In the genomic region with DNA sequence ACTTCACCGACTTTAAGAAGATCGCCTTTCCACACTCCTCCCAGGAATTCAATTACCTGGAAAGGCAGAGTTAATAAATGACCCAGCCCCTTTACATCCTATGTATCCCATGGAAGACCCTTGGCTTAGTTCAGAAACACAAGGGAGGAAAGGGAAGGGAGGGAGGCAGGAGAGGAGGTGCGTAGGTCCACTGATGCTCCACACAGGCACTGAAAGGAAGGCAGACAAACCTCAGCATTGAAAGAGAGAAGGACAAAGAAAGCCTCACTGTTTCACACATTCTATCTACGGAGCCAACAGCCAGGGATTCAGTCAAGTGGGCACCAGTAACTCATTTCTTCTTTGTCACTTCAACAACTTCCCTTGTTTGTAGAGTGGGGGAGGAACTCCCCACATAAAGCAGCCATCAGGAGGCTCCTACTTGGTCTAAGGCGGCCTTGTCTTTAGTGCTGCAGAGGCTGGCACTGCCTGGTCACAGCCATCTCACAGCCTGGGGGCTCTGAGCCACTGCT, we compare ENCODE assay signal across 12 mouse cellular contexts.
DNase-seq lines count a peak whose midpoint lies in the region; ATAC-seq and TF ChIP-seq lines count a peak whose summit lies in the region.
"Had no signal": no experiment of that assay in that cellular context is flagged by ENCODE, and none has a peak within 500 bp of the region (broad histone marks: within the 10 kb centered on the region; RNA-seq: fewer than 3 reads in every experiment).

No protein-coding gene starts in this region.

- 65% methylated on average over 5 of the region's 5 CpGs for WGBS in forebrain, embryonic 15.5 days
- 68% methylated on average over 5 of the region's 5 CpGs for WGBS in forebrain, embryonic 14.5 days
- WGBS in lung, embryonic 15.5 days, result 63% methylated on average over 5 of the region's 5 CpGs
- WGBS in lung, postnatal 0 days, result 54% methylated on average over 5 of the region's 5 CpGs
- WGBS in olfactory bulb, adult 2 months, result 80% methylated on average over 5 of the region's 5 CpGs
- WGBS in heart, embryonic 10.5 days, result 72% methylated on average over 5 of the region's 5 CpGs
- WGBS in intestine, embryonic 15.5 days, result 72% methylated on average over 5 of the region's 5 CpGs

- peak; percentile 32; the same call in 1 of the 2 replicates for ATAC-seq in forebrain, embryonic 15.5 days (replicated peaks)
- ATAC-seq in forebrain, embryonic 14.5 days, result no peak
- ATAC-seq in lung, embryonic 15.5 days (ENCODE audit: borderline replicate concordance, extremely low read depth, low FRiP score, low TSS enrichment), result no peak
- ATAC-seq in lung, postnatal 0 days, result no peak
- no peak for ATAC-seq in intestine, embryonic 15.5 days

- no peaks in the 10 kb centered on the region for H3K9me3 ChIP-seq in forebrain, embryonic 15.5 days
- H3K9me3 ChIP-seq in forebrain, embryonic 14.5 days (replicated peaks; ENCODE audit: control insufficient read depth, low read length), result no peaks in the 10 kb centered on the region
- no peaks in the 10 kb centered on the region for H3K9me3 ChIP-seq in lung, embryonic 15.5 days
- no peaks in the 10 kb centered on the region for H3K9me3 ChIP-seq in lung, postnatal 0 days (ENCODE audit: low read length)
- H3K9me3 ChIP-seq in heart, embryonic 10.5 days, result no peaks in the 10 kb centered on the region
- no peaks in the 10 kb centered on the region for H3K9me3 ChIP-seq in intestine, embryonic 15.5 days
- H3K9me3 ChIP-seq: heart, embryonic 15.5 days; stomach, embryonic 15.5 days had no signal

- TF ChIP-seq EP300 in lung, postnatal 0 days (IDR thresholded peaks at IDR 0.05), result no peak

- H3K9ac ChIP-seq in forebrain, embryonic 15.5 days (replicated peaks), result no peak overlapping the region
- H3K9ac ChIP-seq in forebrain, embryonic 14.5 days (ENCODE audit: low read length), result no peak overlapping the region
- H3K9ac ChIP-seq in lung, embryonic 15.5 days, result no peak overlapping the region
- no peak overlapping the region for H3K9ac ChIP-seq in lung, postnatal 0 days (replicated peaks; ENCODE audit: low read depth)
- no peak overlapping the region for H3K9ac ChIP-seq in intestine, embryonic 15.5 days
- H3K9ac ChIP-seq: heart, embryonic 15.5 days; stomach, embryonic 15.5 days had no signal

- H3K27me3 ChIP-seq in forebrain, embryonic 15.5 days, result no peaks in the 10 kb centered on the region
- H3K27me3 ChIP-seq in forebrain, embryonic 14.5 days (replicated peaks; ENCODE audit: control insufficient read depth, insufficient read depth, low read length), result no peaks in the 10 kb centered on the region
- no peaks in the 10 kb centered on the region for H3K27me3 ChIP-seq in lung, embryonic 15.5 days
- no peaks in the 10 kb centered on the region for H3K27me3 ChIP-seq in lung, postnatal 0 days (replicated peaks; ENCODE audit: insufficient read depth, low read length)
- H3K27me3 ChIP-seq in heart, embryonic 10.5 days (ENCODE audit: insufficient read depth, poor library complexity, severe bottlenecking), result no peaks in the 10 kb centered on the region
- no peaks in the 10 kb centered on the region for H3K27me3 ChIP-seq in intestine, embryonic 15.5 days (replicated peaks)
- H3K27me3 ChIP-seq: heart, embryonic 15.5 days; stomach, embryonic 15.5 days had no signal

- no peak for TF ChIP-seq POLR2A in olfactory bulb, adult 2 months (IDR thresholded peaks at IDR 0.05; ENCODE audit: insufficient read depth, low read depth, low read length)

- no peak for DNase-seq in forebrain, embryonic 14.5 days (ENCODE audit: low spot score)
- DNase-seq in lung, postnatal 0 days (ENCODE audit: low spot score), result no peak
- DNase-seq in layer of hippocampus, postnatal 36 days, result peak; percentile 16 to 33
- DNase-seq in heart, embryonic 10.5 days (ENCODE audit: low spot score), result no peak
- DNase-seq: adrenal gland, postnatal 25 days; lung, postnatal 14 days had no signal

- TF ChIP-seq CTCF in lung, postnatal 0 days (IDR thresholded peaks at IDR 0.05), result no peak
- no peak for TF ChIP-seq CTCF in olfactory bulb, adult 2 months (IDR thresholded peaks at IDR 0.05; ENCODE audit: insufficient read depth, low read depth, low read length)

- H3K36me3 ChIP-seq in forebrain, embryonic 15.5 days, result no peaks in the 10 kb centered on the region
- 0 out of 2 replicates have a peak, but pooled peaks cover 3% of the 10 kb centered on the region for H3K36me3 ChIP-seq in forebrain, embryonic 14.5 days (ENCODE audit: control insufficient read depth, insufficient read depth, low read length)
- no peaks in the 10 kb centered on the region for H3K36me3 ChIP-seq in lung, embryonic 15.5 days
- no peaks in the 10 kb centered on the region for H3K36me3 ChIP-seq in lung, postnatal 0 days (ENCODE audit: insufficient read depth, low read length)
- no peaks in the 10 kb centered on the region for H3K36me3 ChIP-seq in heart, embryonic 10.5 days
- no peaks in the 10 kb centered on the region for H3K36me3 ChIP-seq in intestine, embryonic 15.5 days
- H3K36me3 ChIP-seq: heart, embryonic 15.5 days; stomach, embryonic 15.5 days had no signal

- no peak overlapping the region for H3K4me2 ChIP-seq in forebrain, embryonic 15.5 days (replicated peaks)
- H3K4me2 ChIP-seq in forebrain, embryonic 14.5 days (ENCODE audit: low read length), result no peak overlapping the region
- H3K4me2 ChIP-seq in lung, embryonic 15.5 days, result no peak overlapping the region
- H3K4me2 ChIP-seq in lung, postnatal 0 days (replicated peaks; ENCODE audit: low read depth, low read length), result no peak overlapping the region
- H3K4me2 ChIP-seq in intestine, embryonic 15.5 days (replicated peaks), result no peak overlapping the region
- H3K4me2 ChIP-seq: heart, embryonic 15.5 days; stomach, embryonic 15.5 days had no signal

- H3K4me3 ChIP-seq in forebrain, embryonic 15.5 days, result no peak overlapping the region
- no peak overlapping the region for H3K4me3 ChIP-seq in forebrain, embryonic 14.5 days (ENCODE audit: low read depth, low read length)
- H3K4me3 ChIP-seq in lung, embryonic 15.5 days, result no peak overlapping the region
- H3K4me3 ChIP-seq in lung, postnatal 0 days (ENCODE audit: low read depth, low read length), result no peak overlapping the region
- no peak overlapping the region for H3K4me3 ChIP-seq in olfactory bulb, adult 2 months (ENCODE audit: insufficient read depth, low read depth, low read length)
- H3K4me3 ChIP-seq in heart, embryonic 10.5 days, result no peak overlapping the region
- no peak overlapping the region for H3K4me3 ChIP-seq in intestine, embryonic 15.5 days (replicated peaks)
- H3K4me3 ChIP-seq: heart, embryonic 15.5 days; stomach, embryonic 15.5 days had no signal

- H3K4me1 ChIP-seq in forebrain, embryonic 15.5 days, result 0 out of 2 replicates have a peak, but pooled peaks cover 7% of the 10 kb centered on the region
- H3K4me1 ChIP-seq in forebrain, embryonic 14.5 days (ENCODE audit: control insufficient read depth, insufficient read depth, low read length), result 0 out of 2 replicates have a peak, but pooled peaks cover 2% of the 10 kb centered on the region
- peaks cover 17% of the 10 kb centered on the region for H3K4me1 ChIP-seq in lung, embryonic 15.5 days
- 0 out of 2 replicates have a peak, but pooled peaks cover 5% of the 10 kb centered on the region for H3K4me1 ChIP-seq in lung, postnatal 0 days (ENCODE audit: insufficient read depth, low read depth, low read length)
- peaks cover 7% of the 10 kb centered on the region; the same call in 1 of the 2 replicates for H3K4me1 ChIP-seq in olfactory bulb, adult 2 months (ENCODE audit: control insufficient read depth, insufficient read depth, low read length)
- H3K4me1 ChIP-seq in heart, embryonic 10.5 days, result peaks cover 20% of the 10 kb centered on the region; the same call in 1 of the 2 replicates
- no peaks in the 10 kb centered on the region for H3K4me1 ChIP-seq in intestine, embryonic 15.5 days (replicated peaks)
- H3K4me1 ChIP-seq: stomach, embryonic 15.5 days had no signal

- H3K27ac ChIP-seq in forebrain, embryonic 15.5 days (replicated peaks), result no peak overlapping the region
- H3K27ac ChIP-seq in forebrain, embryonic 14.5 days (ENCODE audit: low read depth, low read length), result no peak overlapping the region
- peak overlapping the region; percentile 61 for H3K27ac ChIP-seq in lung, embryonic 15.5 days
- H3K27ac ChIP-seq in lung, postnatal 0 days (ENCODE audit: low read length), result no peak overlapping the region
- H3K27ac ChIP-seq in olfactory bulb, adult 2 months (ENCODE audit: insufficient read depth, low read depth, low read length), result peak overlapping the region; percentile 50; the same call in 1 of the 2 replicates
- H3K27ac ChIP-seq in heart, embryonic 10.5 days, result no peak overlapping the region
- no peak overlapping the region for H3K27ac ChIP-seq in intestine, embryonic 15.5 days
- H3K27ac ChIP-seq: heart, embryonic 15.5 days; stomach, embryonic 15.5 days had no signal

Comparison
In these comparisons a context has a peak if more than half of its experiments do, and no peak if none do; other contexts are left out.
1. H3K27ac ChIP-seq: peak in lung, embryonic 15.5 days (single experiment) and olfactory bulb, adult 2 months (single experiment); none in forebrain, embryonic 15.5 days (single experiment), forebrain, embryonic 14.5 days (single experiment), lung, postnatal 0 days (single experiment), heart, embryonic 10.5 days (single experiment) and intestine, embryonic 15.5 days (single experiment).
2. DNase-seq: peak in layer of hippocampus, postnatal 36 days (2 of 2); none in forebrain, embryonic 14.5 days (single experiment), lung, postnatal 0 days (single experiment) and heart, embryonic 10.5 days (single experiment).